Mouse (Mus musculus) left cerebral cortex, adult 9 months (tissue): ENCODE data around the gene Mafg.
"Not testable (repeated sequence)": the region's sequence is repeated elsewhere in the genome, so short reads cannot be mapped to it uniquely, and the experiment has no call there.

Experiments used
- DNase-seq, 2 experiments: peaks; one replicate each; pipeline ENCODE4 v3.0.0; 2022; ENCODE audit warnings: low spot score in 2 of 2

Gene Mafg

DNA sequence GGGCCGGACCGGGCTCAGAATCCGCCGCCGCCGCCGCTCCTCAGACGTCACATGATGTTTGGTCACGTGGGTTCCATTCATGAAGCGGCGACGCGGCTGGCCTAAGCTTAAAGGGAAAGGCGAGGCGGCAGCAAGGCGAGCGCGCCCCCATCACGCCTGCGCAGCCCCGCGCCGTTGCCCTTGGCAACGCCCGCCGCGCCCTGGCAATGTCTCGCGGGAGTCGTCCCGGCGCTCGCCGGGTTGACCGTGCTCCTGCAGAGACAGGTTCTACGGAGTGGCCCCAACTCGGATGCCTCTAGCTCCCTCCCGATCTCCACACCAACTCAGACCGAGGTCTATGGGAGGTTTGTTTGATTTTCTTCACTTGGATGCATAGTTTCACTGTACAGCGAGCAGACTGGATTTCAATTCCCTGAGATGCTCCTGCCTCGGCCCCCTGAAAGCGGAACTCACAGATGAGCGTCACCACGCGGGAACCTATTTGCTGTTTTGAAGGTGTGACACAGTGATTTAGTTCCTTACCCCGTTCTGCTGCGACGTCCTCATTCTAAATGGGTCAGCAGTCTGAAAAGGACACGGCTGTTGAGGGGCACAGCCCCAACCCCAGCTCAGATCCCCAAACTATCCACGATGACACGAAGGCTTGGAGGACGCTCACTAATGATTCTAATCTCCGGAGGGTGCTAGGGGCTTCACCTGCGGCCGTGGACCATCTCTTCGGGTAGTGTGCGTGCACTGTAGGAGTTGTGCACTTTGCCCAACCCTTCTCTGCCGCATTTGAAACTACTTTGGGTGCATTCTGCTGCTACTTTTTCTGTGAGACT is at the start of gene Mafg:
Gene Mafg (minus strand): TSS at position 81 of the 824 bp plus-strand sequence.
- DNase-seq = peak; percentile 83 to 93

DNA sequence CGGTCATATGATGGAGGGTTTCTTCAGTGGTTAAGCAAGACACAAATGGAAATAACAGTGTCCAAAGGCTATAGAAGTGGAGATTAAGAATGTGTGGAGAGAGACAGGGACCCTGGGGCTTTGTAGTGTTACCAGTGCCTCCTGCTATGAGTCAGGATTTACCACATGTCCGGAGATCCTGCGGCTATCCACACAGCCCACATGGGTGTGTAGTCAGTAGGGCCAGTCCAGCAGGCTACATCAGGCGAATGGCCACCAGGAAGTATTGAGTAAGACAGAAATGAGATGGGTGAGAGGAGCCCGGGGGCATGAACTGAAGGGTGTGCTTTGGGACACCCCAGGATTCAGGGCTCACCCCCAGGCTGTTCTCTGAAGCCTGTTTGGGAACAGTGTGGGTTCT is 49.3 kb upstream of the Mafg start:
- DNase-seq = no peak

DNA sequence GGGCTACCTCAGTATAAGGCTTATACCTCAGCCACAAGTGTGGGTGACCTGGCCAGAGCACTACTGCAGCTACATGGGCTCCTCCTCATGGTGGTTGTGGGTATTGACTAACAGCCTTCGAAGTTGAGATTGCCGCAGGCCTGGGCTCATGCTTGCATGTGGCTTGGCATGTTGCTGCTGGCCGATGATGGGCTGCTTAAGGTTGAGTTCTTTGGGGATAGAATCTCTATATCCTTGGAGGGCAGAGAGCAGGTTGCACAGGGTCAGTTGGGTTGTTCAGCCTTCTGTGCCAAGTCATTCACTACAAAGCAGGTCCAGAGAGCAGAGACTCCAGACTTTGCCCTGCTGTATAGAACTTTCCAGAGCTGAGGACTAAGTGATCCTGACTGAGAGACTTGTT is 46.5 kb upstream of the Mafg start:
- DNase-seq = no peak

DNA sequence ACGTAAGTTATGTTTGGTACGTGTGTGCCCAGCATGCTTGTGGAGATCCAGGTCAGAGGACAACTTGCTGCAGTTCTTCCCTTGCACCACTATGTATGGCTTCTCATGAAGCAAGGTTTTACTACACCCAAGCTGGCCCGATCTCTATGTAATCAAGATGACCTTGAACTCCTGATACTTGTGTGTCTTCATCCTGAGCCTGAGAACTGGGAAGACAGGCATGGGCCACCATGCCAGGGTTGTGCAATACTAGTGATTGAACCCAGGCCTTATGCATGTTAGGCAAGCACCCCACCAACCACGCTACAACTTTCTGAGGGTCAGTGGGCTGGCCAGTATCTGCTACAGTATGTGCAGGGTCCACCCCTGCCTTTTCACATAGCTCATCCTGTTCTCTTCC is 43.6 kb upstream of the Mafg start:
- no peak for DNase-seq

DNA sequence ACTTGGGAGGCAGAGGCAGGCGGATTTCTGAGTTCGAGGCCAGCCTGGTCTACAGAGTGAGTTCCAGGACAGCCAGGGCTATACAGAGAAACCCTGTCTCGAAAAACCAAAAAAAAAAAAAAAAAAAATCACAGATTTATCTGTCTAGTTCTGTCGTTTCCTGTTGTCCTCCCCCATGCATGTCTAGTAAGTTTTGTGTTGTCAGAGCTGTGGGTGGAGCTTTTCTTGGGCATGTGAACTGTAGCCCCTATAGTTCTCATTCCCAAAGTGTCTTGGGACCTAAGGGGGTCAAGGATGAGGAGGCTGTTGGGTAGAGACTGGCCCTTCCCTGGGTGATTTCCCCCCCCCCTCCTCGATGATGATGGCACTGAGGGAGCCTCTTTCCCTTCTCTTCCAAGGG is 42.5 kb upstream of the Mafg start:
- DNase-seq = not testable (repeated sequence)

DNA sequence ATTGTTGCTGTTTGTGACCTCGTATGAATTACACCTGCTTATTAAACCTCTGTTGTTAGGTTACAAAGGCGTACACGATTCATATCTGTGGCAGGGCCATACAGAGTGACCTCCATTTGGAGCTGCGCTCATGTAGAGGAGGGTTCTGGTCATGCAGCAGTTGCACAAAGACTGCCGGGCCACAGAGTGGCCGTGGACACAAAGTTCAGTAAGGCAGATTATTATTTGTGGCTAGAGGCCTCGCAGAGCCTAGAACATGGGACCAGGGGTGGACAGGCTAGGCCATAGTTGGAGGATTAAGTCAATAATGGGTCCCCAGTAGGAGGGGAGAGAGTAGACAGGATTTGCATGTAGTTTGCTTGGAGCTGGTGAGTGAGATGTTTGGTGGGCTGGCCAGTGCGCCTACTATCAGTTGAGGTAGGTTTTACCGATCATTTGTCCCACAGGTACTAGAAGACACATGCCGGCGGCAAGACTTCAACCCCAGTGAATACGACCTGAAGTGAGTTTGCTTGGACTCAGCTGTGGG is 40.3 kb upstream of the Mafg start:
- DNase-seq = no peak

DNA sequence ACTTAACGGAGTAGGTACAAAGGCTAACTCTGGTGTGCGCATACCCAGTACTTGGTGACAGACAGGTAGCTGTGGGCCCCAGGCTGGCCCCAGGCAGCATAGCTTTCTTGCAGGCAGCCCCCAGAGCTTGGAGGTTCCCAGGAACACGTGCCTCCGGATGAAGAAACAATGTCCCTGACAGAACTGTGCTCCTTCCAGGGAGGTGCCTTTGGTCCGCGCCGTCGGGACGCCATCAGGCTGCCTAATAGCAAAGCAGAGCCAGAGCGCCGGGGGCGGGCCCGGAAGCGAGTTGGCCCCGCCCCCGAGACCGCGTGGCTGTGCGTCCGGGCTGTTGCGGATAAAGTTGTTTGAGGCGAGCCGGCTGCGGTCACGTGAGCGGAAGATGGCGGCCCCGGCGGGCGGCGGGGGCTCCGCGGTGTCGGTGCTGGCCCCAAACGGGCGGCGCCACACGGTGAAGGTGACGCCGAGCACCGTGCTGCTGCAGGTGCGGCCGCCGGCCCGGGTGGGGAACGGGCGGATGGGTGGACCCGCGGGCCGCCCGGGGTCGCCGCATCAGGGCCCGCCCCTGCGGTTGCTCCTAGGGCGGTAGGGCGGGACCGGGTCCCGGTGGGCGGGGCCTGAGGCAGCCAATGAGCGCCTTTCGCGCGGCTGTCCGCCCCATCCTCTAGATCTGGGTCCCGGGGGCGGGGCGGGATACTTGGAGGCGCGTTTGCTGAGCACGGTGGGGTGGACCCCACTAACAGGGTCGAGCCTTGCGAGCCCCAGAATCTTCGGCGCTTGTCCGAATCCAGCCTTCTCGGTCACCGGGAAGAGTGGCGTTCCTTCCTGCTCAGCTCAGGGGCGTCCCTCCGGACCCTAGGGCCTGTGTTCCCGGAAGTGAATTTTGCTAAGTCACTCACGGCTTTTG is 39.5 kb upstream of the Mafg start, which contains the start of gene Aspscr1:
Gene Aspscr1 (plus strand): TSS at position 287 of the 907 bp plus-strand sequence.
- DNase-seq = peak; percentile 77 to 92

DNA sequence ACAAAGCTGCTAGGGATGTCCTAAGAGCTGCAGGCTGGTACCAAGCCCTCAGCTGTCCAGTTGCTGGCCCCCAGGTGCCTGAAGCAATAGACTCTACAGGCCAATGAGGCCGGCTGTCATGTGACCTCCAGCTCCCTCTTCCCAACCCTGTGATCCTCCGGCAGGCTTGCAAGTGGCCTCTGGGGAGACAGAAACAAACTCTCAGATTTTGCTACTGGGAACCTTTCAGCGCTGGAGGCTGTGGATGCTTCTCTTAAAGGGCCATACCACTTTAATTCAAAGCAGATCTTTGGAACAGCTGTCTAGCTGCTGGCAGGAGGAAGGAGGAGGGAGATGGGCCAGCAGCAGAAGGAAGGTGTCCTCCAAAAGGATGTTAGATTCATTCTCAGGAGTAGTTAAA is 33.2 kb upstream of the Mafg start:
- DNase-seq = no peak

DNA sequence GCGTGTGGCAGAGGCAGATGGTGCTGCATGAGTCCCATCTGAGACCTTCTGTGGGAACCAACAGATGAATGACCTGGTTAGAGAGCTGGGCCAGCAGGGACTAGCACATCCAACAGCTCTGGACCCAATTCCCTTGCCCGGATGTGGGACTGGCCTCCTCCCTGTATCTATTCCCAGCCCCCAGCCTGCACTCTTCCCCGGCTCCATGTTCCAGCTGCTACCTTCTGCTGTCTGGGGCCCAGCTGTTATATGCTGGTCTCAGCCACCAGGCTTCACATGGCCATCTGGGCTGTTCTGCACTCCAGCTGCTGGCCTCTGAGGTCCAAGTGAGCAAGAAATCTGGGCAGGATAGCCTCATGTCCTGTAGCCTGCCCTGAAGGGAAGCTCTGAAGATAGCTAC is 32.0 kb upstream of the Mafg start:
- no peak for DNase-seq

DNA sequence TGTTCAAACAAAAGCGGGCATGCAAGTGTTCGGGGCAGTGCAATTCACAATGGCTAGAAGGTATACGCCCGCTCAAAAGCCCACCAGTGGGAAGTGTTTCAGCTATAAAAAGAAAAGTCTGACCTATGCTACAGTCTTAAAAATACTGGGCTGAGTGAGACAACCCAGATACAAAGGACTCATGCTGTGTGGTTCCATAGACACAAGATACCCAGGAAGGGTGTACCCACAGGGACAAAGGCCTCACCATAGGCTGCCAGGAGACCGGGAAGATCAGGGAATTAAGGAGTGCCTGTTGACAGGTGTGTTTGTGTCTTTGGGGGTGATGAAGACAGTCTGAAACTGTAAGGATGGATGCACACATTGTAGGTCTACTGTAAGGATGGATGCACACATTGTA is 30.3 kb upstream of the Mafg start:
- DNase-seq = no peak

DNA sequence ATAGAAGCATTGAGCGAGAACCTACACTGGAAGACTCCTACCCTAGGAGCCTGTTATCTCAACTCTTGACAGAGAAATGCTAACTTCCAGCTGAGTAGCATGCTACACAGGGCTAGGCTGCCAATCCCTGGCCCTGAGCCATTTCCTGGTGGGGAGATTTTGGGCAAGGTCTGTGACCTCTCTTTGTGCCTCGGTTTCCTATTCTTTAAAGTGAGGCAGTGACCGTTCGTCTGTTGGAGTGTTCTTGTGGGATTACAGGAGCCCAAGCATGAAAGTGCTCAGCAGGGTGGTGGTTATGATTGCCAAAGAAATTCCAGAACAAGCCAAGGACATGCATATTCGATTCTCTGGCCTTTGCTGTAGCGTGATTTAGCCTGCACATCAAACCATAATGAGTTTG is 29.4 kb upstream of the Mafg start:
- no peak for DNase-seq

DNA sequence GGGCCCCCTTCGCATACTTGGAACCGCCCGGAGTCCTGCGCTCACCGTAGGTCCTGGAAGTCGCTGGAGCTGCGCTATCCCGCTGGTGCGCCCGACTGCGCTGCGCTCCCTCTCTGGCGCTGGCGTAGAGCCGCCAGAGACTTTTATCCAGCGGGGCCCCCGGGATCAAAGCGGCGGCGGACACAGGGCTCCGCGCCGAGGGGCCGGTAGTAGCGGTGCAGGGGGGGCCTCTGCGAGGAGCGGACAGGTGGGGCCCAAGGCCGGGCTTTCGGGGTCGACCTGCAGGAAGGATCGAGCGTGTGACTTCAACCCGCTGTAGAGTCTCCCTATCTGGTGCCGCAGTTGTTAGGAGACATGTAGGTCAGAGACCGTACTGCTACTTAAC is 27.7 kb upstream of the Mafg start, which contains the start of gene Notum:
Gene Notum (minus strand): TSS at position 100 of the 385 bp plus-strand sequence.
- no peak for DNase-seq

DNA sequence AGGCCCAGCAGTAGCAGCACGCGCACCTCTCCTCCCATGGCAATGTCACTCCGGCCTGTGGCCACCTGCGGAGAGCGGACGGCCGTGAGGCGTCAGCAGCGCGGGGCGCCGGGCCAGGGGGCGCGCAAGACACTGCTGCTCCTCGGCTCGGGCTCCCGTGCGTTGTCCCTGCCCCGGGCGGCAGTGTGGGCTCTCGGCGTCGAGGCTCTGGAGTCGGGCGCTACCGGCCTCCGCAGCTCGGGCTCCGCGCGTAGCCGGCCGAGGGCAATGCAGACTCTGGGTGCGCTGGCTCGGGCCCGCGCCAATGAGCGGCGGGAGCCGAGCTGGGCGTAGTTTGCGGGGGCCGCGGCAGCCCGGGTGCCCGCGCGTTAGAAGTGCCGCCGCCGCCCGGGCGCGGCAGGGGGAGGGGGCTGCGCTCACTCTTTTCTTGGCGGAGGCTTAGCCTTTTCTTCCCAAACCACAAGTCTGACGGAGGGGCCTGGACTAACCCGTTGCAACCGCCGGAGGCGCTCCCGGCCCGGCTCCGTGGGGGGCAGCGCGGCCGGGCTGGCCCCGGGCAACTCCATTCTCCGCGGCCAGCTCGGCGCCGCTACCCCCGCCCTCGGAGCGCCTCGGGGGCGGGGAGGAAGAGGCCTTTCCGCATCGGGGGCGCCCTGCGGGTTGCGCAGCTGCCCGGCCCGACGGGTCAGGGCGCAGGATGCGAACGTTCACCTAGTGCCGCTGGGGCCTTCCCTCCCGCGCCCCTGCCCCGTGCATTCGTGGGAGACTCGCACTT is 27.1 kb upstream of the Mafg start:
- no peak for DNase-seq

DNA sequence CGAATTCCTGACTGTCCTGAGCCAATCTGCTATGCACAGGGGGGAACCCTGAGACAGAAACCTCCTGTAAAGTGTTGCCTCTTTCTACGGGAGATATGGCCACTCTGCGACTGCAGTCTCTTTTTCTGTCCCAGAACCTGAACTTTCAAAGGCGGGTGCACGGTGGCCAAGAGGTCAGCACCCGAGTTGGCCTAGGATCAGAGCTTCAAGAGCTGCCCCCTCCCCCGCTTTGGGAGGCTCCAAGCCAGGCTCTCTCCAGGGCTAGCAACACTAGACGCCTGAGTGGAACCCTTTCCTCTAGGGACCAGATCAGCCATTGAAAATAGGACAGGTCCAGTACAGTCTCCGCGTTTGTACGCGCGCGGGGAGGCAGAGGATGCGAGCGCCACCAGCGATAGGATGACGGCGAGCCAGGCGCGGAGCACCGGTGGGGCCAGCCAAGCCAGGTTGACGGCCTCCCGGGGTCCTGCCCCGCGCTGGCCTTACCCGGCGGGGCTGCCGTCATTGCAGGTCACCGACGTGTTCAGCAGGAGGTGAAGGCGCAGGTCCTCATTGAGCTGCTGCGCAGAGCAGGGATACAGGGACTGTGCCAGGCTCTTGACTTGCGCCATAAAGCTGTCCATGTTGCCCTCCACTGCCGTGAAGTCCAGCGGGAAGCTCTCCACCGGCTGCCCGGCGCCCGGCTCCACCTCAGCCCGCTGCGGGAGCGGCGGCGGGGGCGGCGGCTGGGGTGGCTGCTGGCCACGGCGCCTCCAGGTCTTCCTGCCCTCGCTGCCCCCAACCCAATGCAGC is 26.3 kb upstream of the Mafg start:
- no peak for DNase-seq

DNA sequence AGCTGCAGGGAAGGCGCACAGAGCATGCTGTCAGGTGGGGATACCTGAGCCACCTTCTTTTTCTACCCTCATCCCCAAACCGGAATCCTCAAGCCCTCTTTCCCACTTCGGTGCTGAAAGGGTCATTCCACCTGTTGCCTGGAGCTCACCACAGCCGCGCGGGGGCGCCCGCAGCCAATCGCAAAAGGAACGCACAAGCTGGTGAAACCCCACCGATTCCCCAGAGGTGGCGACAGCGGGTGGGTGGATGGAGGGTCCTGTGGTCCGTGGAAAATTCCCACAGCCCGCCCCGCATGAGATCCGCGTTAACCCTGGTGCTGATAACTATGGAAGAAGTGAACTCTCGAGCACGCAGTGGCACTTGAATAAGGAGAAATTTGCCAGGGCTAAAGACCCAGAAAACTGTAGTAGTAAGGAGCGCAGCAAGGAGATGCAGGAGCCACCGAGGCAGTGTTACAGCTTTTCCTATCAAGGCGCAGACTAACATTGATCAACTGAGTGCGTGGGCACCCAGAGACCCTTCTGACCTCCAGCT is 25.5 kb upstream of the Mafg start:
- peak in 1 of 2 experiments; percentile 66 for DNase-seq

DNA sequence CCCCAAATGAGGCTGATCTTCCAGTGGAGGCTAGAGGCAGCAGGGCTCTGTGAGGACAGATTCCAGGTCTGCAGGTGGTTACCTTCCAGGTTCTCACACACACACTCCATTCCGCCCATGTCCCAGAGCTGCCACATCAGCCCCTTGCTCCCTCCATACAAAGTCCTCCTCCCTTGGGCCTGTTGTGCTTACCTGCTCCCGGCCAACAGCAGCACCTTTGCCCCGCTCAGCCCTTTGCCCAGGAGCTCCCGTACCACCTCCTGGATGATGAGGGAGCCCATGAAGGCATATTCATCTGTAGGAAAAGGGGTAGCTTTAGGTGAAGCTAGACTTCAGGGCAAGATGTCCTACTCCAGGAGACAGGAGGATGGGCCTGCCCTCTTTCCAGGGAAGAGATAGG is 23.9 kb upstream of the Mafg start:
- DNase-seq = no peak

DNA sequence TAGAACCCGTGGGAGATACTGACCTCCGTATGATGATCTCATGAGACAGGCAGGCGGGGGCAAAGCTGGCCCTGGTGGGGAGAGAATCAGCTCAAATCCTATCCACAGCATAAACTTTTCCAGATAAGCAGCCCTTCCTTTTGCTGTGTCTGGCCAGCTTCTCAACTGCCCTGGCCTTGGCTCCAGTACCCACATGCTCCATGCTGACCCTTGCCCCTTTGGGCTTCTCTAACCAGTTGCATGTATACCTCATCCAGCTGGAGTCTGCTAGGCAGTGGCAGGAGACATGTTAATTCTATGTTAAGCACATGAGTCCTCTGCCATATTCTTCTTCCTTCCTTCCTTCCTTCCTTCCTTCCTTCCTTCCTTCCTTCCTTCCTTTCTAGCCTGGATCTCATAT is 21.3 kb upstream of the Mafg start:
- no peak for DNase-seq

DNA sequence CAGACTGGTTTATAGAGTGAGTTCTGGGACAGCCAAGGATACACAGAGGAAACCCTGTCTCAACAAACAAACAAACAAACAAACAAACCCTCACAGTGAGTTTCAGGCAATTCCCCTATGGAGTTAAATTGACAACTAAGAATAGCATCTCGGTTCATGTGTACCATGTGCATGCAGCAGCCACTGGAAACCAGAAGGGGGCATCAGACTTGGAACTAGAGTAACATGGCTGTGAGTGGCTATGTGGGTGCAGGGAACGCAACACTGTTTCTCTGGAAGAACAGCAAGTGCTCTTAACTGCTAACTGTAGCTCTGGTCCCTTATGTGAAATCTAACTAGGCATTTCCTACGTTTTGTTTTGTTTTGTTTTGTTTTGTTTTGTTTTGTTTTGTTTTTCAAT is 18.5 kb upstream of the Mafg start:
- DNase-seq = no peak

DNA sequence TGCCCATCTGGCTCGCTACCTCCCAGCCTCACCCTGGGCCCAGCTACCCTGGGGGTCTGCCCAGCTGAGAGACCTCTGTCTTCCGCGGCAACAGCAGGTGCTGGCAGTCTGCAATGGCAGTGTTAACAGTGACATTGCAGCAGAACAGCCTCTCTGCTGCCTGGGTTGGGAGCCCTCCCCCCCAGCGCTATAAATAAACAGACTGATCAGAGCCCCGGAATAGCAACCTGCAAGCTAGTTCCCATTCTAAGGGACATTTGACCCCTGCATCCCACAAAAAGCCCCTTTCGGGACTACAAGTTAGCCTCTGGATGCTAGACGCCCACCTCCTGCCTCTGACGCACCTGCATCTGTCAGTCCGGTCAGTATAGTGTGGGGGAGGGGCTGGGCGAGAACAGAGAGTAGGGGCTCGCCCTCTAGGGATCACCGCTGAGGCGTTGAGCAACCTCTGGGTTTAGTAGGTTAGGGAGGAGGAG is 14.6 kb upstream of the Mafg start, which contains the start of gene Myadml2:
Gene Myadml2 (minus strand): TSS at position 158 of the 476 bp plus-strand sequence.
- DNase-seq = peak in 1 of 2 experiments; percentile 52
